Mouse (Mus musculus): Measurements from ENCODE around the gene Rere.

DNA sequence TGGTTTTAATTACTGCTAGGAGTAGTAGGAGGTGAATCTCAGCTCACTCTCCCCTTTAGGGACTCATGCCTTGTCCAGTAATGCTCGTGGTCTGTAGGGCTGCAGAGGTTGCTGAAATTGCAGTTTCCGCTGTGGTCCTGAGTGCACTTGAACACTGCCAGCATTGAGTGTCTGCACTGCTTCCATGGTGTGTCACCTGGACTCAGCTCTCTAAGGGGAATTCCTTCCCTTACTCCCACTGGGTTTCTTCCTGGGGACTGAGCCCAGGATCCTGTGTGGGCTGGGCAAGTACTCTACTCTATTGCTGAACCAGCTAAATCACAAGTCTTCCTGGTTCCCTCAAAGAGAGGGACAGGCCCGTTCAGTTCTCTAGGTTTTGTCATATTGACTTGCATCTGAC lies 166.1 kb downstream of the Rere start:
- TF ChIP-seq EP300 (optimal IDR thresholded peaks at IDR 0.05), result no peak
- no peak for TF ChIP-seq CTCF (IDR thresholded peaks at IDR 0.05; ENCODE audit: low read depth)
